Mouse (Mus musculus) lung, adult 2 months (tissue): ENCODE measurements around the gene Limd1.

ENCODE experiments used
- CTCF ChIP-seq: fragments of 200-500 bp; IDR thresholded peaks from 2 replicates; pipeline ENCODE4 v1.5.1; 2011; ENCODE audit warnings: mild to moderate bottlenecking, low read length, control low read depth; ENCODE audit not compliant: insufficient read depth
- POLR2A ChIP-seq: fragments of 200-500 bp; IDR thresholded peaks from 2 replicates; pipeline ENCODE4 v1.6.1; 2011; ENCODE audit warnings: low read depth, mild to moderate bottlenecking, control low read depth, low read length, borderline replicate concordance; ENCODE audit errors: extremely low read depth

GRCm38 (mm10) chr9:123478031-123478585 lies 398 bp upstream of the Limd1 start:
- TF ChIP-seq CTCF (peak; percentile 35; the same call in 1 of the 2 replicates), POLR2A (0 out of 2 replicates have a peak, but pooled peaks have one; percentile 5)
